Mouse (Mus musculus) liver, embryonic 16.5 days (tissue): Measurements from ENCODE around the gene Sell. TPM values are rescaled to one million over a fixed set of nuclear protein-coding genes. Genes with fewer than 3 reads are reported as not detected.

Experiments
- ATAC-seq: fragments of 200-750 bp; cut with Nextera tagmentation; 2 replicates; pipeline ENCODE4 v1.8.0; 2017; ENCODE audit warnings: low read depth, mild to moderate bottlenecking, moderate number of reproducible peaks, moderate library complexity
- H3K27ac ChIP-seq: fragments of 300-500 bp; sonication (generic); 2 replicates; pipeline ENCODE4 v1.5.1; 2014; ENCODE audit warnings: mild to moderate bottlenecking, low read length
- H3K27me3 ChIP-seq: fragments of 300-500 bp; sonication (generic); 2 replicates; pipeline ENCODE4 v1.6.1; 2014; ENCODE audit warnings: low read depth, low read length, mixed read lengths; ENCODE audit not compliant: control insufficient read depth, insufficient read depth
- H3K36me3 ChIP-seq: fragments of 300-500 bp; sonication (generic); 2 replicates; pipeline ENCODE4 v1.6.1; 2014; ENCODE audit warnings: mild to moderate bottlenecking; ENCODE audit not compliant: control insufficient read depth, insufficient read depth
- H3K4me1 ChIP-seq: fragments of 300-500 bp; sonication (generic); 2 replicates; pipeline ENCODE4 v1.6.1; 2014; ENCODE audit warnings: low read depth, low read length, mixed read lengths; ENCODE audit not compliant: control insufficient read depth
- H3K4me2 ChIP-seq: fragments of 300-500 bp; sonication (generic); 2 replicates; pipeline ENCODE4 v1.6.1; 2014; ENCODE audit warnings: low read depth, low read length, mixed read lengths
- H3K4me3 ChIP-seq: fragments of 300-500 bp; sonication (generic); 2 replicates; pipeline ENCODE4 v1.5.1; 2014; ENCODE audit warnings: low read depth, mild to moderate bottlenecking, low read length
- H3K9ac ChIP-seq: fragments of 300-500 bp; sonication (generic); 2 replicates; pipeline ENCODE4 v1.6.1; 2014; ENCODE audit warnings: low read depth, low read length
- H3K9me3 ChIP-seq: fragments of 300-500 bp; sonication (generic); replicated peaks from 2 replicates; pipeline ENCODE4 v1.6.1; 2016; ENCODE audit warnings: low read length; ENCODE audit not compliant: control insufficient read depth
- WGBS: fragments of 180-500 bp; shearing (Covaris S2); extraction: QIAGEN DNeasy Blood & Tissue Kit; methylation state at CpG from one replicate; pipeline ENCODE4 v1.1.7; 2014; ENCODE audit not compliant: insufficient replicate concordance; 5-methylcytosine and 5-hydroxymethylcytosine counted together
- polyA plus RNA-seq: library from polyadenylated mRNA; unstranded; fragments of >200 nt; fragmentation: Nextera tagmentation; extraction: Ambion mirVana; gene quantifications from 2 replicates; pipeline ENCODE4 v1.2.1, GENCODE M21; 2015

The Sell gene
- polyA plus RNA-seq, 1 experiment from 2014 or later: 11.8 TPM

GRCm38 (mm10) chr1:164132609-164133008, 70.8 kb downstream of the Sell start:
- Histone ChIP-seq H3K27ac (no peak overlapping the region), H3K9me3 (no peaks in the 10 kb centered on the region), H3K9ac (no peak overlapping the region), H3K36me3 (no peaks in the 10 kb centered on the region), H3K27me3 (no peaks in the 10 kb centered on the region), H3K4me3 (no peak overlapping the region), H3K4me2 (no peak overlapping the region), H3K4me1 (no peaks in the 10 kb centered on the region)
- ATAC-seq: no peak
- WGBS: 59% methylated on average over 1 of the region's 1 CpGs

Other genes with a start within 250 kb of the Sell start
- gene Scyl3, start 132.9 kb upstream of the Sell start, polyA plus RNA-seq: 8.3 TPM in 2 replicates
- 7.3 and 7.4 TPM in 2 replicates for gene BC055324, start 67.2 kb upstream of the Sell start, polyA plus RNA-seq
- gene Mettl18, start 67.1 kb upstream of the Sell start, polyA plus RNA-seq: 3.1 and 3.3 TPM in 2 replicates
- 0.06 TPM in 1 of 2 replicates, not detected in the other for gene Sele, start 13.7 kb upstream of the Sell start, polyA plus RNA-seq
- 0.75 and 1.2 TPM in 2 replicates for gene Selp, start 53.3 kb downstream of the Sell start, polyA plus RNA-seq
- 15.3 and 19.1 TPM in 2 replicates for gene F5, start 89.9 kb downstream of the Sell start, polyA plus RNA-seq
- gene Slc19a2, start 187.1 kb downstream of the Sell start, polyA plus RNA-seq: 28.4 and 32.5 TPM in 2 replicates
- gene Ccdc181, start 213.6 kb downstream of the Sell start, polyA plus RNA-seq: 2.1 and 2.6 TPM in 2 replicates
- 8.5 and 9.4 TPM in 2 replicates for gene Nme7, start 242.1 kb downstream of the Sell start, polyA plus RNA-seq
- gene Blzf1, start 245.5 kb downstream of the Sell start, polyA plus RNA-seq: 8.8 and 9.1 TPM in 2 replicates